Mouse (Mus musculus): ENCODE results near the gene Vmn2r54.
"Not testable (repeated sequence)": the region's sequence is repeated elsewhere in the genome, so short reads cannot be mapped to it uniquely, and the experiment has no call there.

Gene Vmn2r54

DNA sequence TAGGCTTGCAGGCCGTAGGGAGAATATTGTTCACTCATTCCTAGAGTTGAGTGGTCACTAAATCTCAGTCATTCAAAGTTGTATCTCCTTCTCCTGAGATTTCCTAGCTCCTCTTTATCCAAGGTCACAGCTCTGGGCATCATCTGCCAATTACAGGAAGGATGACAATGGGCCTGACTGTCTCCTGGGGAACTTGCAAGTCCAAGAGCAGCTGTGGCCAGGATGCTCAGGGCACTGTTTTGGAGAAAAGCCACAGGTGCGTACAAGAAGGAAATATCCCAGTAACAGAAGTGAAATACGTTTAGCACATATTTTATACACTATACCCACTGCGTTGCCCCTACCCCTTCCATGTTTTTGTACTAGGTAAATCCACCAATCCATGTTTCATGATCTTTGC, at the start of gene Vmn2r54:
TSS of gene Vmn2r54 (minus strand) at position 101 of the 400 bp plus-strand sequence.
- not testable (repeated sequence) for DNase-seq

DNA sequence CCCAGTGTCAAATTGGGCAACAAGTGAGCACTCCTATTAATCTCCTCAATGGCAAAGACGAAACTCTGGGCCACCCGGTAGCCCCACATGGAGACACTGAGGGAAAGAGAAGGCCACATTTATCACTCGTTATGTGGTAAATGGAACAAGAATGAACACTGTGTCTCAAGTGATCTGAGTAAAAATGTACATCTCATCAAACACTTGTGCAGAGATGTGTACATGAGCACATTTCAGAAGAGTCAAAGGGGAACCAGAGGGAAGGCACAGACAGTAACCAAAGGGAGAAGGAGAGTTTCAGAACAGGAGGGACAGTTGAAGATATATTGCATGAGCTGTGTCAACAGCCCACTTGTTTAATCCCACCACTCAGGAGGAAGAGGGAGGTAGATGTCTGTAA, 44.8 kb upstream of the Vmn2r54 start, which contains the start of gene Vmn2r55:
TSS of gene Vmn2r55 (minus strand) at position 101 of the 400 bp plus-strand sequence.
- not testable (repeated sequence) for DNase-seq

DNA sequence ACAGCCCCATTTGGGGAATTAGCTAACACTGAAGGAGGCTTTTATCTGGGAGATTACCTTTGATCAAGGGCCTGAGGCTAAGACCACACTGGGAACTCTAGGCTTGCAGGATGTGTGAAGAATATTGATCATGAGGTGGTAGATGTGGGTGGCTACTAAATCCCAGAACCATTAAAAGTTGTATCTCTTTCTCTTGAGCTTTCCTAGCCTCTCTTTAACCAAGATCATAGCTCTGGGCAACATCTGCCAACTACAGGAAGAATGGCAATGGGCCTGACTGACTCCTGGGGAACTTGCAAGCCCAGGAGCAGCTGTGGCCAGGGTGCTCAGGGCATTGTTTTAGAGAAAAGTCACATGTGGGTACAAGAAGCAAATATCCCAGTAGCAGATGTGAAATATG, 31.4 kb downstream of the Vmn2r54 start, which contains the start of gene Vmn2r53:
TSS of gene Vmn2r53 (minus strand) at position 101 of the 400 bp plus-strand sequence.
- DNase-seq, result no peak

Measured in kidney, adult 18-20 months (tissue).